Mouse (Mus musculus) cerebellum, adult 18-20 months (tissue): Measurements from ENCODE around the gene Glrx5.
A peak's percentile ranks its signal among the peaks of the same experiment; 100 is the strongest.

Source experiments
- DNase-seq, 2 experiments: peaks; one replicate each; pipeline ENCODE4 v3.0.0; 2021

Gene Glrx5

GRCm38 (mm10) chr12:105077232-105077631, 44.7 kb downstream of the Glrx5 start:
- no peak for DNase-seq

GRCm38 (mm10) chr12:105084171-105084570, 51.7 kb downstream of the Glrx5 start:
- peak; percentile 25 to 39 for DNase-seq

GRCm38 (mm10) chr12:105084816-105085215, 52.3 kb downstream of the Glrx5 start:
- DNase-seq, result no peak

GRCm38 (mm10) chr12:105085296-105085695, 52.8 kb downstream of the Glrx5 start:
- no peak for DNase-seq

GRCm38 (mm10) chr12:105086781-105087180, 54.3 kb downstream of the Glrx5 start:
- DNase-seq, result peak; percentile 50 to 53

- DNase-seq, result no peak
These were observed 54.9 kb downstream of the Glrx5 start for GRCm38 (mm10) chr12:105087353-105087752.

GRCm38 (mm10) chr12:105089231-105089630, 56.7 kb downstream of the Glrx5 start:
- no peak for DNase-seq

- DNase-seq, result no peak
These were observed 59.1 kb downstream of the Glrx5 start for GRCm38 (mm10) chr12:105091604-105092003.
